Mouse (Mus musculus) adrenal gland, postnatal 14 days (tissue): ENCODE results near the gene Cngb1. TPM values are rescaled to one million over a fixed set of nuclear protein-coding genes. Genes with fewer than 3 reads are reported as not detected.

ENCODE experiments used
- DNase-seq: peaks from one replicate; pipeline ENCODE4 v3.0.0; 2021; ENCODE audit warnings: mixed read lengths
- total RNA-seq: library from RNA; stranded (reverse); gene quantifications from 2 replicates; pipeline ENCODE4 v1.2.3, GENCODE M21; 2021

The Cngb1 gene
- total RNA-seq, 1 experiment from 2014 or later = 1.0 TPM

DNA sequence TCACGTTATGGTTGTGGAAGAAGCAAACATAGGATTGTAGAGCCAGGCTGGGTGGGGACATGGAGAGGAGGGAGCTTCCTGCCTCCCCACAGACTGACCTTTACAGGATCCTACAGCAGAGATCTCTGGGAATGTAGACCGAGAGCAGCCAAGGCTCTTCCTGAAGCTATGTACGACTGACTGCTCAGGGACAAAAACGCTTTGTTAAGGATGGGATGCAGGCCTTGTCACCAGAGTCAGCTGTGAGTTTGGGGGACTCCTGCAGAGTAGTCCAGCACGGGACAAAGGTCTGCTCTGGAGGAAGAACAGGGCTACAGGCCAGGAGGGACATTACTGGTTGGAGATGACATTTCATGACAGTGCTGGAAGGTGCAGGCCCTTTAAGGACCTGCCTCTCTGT is 18.3 kb upstream of the Cngb1 start:
- no peak for DNase-seq

DNA sequence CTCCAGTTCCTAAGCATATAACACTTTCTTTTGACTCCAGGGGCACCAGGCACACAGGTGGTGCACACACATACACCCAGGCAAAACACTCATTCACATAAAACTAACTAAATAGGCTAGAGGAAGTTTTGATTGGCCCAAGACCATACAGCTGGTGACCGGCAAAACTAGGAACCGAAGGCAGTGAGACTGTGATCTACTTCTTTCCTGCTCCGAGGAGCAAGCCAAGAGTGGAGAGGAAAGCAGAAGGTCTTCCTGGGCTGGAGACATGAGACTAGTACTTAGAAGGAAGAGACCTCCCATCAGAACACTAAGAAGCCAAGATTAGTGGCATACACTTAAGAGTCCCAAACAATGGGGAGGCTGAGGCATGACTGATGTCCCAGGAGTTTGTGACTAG is 16.8 kb upstream of the Cngb1 start:
- no peak for DNase-seq

DNA sequence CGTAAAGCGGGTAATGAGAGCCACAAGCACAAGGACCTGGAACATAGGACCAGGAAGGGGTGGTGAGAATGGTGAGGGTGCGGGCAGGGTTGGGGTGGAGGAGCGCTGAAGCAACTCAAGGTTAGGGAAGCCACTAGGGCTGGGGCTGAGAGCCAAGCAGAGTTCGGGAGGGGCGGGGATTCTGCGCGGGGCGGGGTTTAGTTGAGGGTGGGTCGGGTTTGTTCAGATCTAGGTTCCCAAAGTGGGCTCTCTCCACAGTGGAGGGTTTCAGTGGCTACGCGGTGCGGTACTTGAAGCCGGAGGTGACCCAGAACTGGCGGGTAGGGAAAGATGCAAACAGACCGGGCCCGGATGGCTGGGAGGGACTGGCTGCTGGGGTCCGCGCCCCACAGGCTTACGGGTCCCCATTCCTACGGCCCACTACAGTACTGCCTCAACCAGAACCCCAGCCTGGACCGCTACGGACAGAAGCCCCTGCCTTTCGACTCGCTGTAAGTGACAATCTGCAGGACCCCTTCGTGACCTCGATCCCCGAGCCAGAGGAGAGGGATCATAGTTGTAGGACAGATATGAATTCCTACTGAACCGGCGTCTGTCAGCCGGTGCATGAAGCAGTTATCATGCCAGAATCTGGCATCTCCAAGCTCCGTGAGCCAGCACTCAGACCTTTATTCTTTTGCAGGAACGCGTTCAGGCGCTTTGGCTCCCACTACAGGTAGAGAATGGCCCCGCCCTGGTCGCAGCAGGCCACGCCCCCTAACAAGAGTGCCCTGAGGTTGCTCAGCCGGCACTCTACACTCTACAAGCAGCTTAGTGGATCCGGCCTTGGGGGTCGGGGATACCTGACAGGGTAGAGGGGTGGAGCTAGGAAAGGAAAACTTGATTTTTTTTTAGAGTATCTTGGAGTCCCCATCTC is 14.1 kb upstream of the Cngb1 start:
- peak; percentile 78 for DNase-seq

DNA sequence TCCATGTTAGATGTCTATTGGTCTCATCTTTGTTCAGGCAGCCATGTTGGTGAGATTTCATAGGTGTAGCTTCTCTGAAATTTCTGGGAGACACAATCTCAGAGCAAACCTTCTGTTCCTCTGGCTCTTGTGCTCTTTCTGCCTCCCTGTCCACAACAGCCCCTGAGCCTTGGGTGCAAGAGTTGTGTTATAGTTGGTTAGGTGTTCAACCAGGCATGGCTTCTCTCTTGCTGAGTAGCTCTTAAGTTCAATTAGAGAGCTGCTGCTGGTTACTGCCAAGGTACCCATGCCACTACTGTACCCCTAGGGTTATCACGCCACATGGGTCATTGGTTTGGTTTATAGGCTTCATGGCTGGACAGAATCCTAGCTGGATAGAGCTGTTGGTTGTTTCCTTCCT is 9.0 kb upstream of the Cngb1 start:
- DNase-seq = no peak

DNA sequence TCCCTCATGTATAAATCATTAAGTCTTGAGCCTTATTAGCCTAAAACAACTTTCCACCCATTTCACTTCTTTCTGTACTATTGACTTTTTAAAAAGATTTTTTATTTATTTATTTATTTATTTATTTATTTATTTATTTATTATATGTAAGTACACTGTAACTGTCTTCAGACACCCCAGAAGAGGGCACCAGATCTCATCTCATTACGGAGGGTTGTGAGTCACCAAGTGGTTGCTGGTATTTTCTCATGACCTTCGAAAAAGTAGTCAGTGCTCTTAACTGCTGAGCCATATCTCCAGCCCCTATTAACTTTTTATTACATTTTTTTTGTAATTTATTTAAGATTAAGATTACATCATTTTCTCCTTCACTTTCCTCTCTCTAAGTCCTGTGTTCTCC is 8.3 kb upstream of the Cngb1 start:
- peak; percentile 64 for DNase-seq

DNA sequence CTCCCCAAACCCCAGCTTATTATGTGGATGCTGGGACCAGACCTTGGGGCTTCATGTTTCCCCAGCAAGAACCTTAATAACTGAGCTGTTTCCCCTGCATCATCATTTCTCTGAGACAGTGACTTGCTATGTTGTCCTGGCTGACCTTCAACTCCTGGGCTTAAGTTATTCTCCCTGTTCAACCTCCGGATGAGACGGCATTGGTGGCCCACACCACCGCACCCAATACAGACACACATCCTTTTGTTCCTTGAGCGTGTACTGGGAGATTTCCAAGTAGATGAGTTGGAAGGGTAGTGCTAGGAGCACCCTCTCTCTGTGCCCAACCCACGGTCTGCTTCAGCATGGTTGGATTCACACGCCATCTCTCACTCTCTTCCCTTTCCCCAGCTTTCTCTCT is 7.5 kb upstream of the Cngb1 start:
- DNase-seq = no peak

DNA sequence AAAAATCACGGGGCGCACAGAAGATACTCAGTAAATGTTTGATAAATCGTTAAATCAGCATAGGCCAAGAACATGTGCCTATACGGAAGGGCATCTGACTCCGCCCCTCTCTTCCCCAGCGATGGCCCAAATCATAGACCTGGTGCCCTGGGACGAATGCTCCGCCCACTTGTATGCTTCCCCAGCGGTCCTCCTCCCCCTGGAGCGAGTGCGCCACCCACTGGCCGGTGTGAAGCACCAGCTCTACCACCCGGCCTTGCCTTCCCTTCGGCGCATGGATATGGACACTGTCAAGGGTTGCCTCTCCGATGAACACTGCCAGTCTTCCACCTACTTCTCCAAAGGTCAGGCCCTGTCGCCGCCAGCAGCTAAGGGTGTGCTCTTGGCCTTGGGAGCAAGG is 6.5 kb upstream of the Cngb1 start:
- peak; percentile 86 for DNase-seq

DNA sequence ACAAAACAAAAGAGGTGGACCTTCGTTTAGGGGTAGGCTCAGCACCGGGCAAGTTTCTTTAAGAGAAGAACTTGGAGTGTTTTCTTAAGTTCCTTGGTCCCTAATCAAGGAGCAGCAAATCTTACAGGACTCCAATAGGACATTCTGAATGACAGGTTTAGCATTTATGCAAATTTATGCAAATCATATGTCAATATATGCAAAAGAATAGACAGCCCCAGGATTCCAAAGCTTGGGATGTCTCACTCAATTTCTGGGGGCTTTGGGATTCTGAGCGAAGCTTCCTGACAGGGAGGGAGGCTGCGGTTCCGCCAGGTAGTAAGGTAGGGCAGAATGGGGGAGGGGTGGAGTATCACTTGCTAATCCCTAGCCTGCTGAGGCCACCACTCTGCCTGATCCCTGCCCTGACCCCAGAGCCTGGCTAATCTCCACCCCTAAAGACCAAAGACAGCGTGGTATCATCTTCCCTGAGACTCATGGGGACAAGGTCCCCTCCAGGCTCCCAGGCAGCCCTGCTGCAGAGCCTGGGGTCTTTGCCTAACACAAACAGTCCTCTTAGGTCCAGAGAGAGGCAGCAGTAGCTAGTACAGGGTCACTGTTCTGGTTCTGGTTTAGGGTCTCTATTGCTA is 4.1 kb upstream of the Cngb1 start, which contains the start of gene Tepp:
Gene Tepp (plus strand): TSS at position 225 of the 629 bp plus-strand sequence.
- DNase-seq = no peak

DNA sequence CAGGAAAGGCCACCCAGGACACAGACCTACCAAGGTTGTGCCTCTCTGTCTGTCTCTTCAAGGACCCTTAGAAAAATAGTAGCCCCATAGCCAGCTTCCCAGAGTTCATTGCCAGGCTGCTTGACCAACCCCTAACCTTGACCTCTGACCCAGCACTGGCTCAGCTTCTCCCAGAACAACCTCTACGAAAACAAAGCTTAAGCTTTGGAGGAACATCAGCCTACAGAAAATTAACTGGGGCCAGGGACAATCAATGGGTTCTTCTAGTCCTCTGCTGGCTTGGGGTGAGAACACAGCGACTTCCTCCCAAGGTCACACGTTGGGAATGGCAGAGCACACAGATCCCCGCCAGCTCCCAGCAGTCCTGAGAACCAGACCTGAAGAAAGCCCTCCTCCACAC is 859 bp downstream of the Cngb1 start:
- DNase-seq = no peak

DNA sequence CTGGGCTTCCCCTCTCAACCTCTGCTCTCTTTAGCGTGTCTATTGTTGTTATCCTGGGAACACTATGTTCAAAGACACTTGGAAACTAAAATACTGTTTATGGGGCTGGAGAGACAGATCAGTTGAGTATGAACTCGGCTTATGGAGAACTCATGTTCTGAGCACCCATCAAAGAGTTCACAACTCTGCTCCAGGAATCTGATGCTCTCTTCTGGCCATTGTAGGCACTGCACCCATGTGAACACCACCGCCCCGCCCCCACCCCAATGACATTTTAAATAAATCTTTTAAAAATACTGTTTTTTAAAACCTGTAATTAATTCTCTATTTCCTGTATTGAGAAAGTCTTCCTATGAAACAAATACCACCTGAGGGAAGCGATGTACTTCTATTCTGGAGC is 4.0 kb downstream of the Cngb1 start:
- peak; percentile 65 for DNase-seq

DNA sequence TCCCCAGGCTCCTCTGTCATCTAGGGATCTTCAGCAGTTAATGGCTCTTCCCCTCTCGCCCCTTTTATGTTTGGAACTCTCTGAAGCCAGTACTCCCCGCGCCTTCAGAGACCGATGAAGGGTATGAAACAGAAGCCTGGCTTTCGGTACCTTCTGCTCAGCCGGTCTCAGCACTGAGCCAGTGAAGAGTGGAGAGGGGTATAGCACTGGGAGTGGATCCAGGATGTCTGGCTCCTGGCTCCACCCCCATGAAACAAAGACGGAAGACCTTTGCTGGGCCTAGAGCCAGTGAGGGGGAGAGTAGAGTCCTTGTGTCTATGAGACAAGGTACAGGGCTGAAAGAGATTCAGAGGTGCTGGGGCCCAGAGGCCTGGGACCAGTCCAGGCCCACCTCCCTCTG is 12.5 kb downstream of the Cngb1 start:
- peak; percentile 51 for DNase-seq

DNA sequence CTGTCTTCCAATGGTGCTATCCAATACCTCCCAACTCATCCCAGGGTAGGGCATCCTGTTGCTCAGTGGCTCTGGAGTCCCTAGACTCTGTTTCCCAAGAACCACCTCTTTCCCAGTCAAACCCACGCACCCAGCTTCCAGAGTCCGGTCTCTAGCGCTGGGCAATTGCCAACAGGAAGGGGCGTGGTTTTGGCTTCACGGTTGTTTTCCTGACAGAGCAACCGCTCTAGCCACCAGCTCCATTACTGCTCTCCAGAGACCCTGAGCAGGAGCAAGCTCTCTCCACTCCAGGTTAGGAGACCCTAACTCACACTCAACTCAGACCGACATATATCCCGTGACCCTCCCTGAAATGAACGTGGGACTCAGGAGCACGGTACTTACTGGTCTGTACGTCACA is 13.2 kb downstream of the Cngb1 start:
- peak; percentile 85 for DNase-seq

DNA sequence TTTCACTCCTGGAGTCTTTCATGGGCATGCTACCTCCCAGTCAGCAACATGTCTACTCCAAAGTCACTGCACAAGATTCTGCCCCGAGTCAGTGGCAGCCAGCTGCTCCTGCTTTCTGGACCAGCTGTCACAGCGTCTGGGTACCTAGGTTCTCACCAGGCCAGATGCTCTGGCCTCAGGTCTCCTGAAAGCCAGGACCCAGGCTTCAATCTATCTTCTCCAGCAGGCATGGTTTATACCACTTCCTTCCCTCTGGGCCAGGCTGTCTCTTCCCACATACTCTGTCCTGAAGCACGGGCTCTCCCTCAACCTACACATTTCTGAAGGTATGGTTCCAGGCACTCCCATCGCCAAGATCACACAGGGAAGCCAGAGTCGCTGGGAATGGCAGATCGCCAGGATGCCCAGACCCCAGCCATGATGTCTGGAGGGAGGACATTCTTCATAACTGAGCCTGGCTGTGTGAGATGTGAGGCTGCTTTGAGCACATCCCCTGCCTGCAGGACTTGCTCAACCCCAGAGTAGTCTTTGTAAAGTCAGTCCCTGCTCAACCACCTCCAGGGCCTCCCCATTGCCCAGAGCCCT is 17.2 kb downstream of the Cngb1 start:
- no peak for DNase-seq

DNA sequence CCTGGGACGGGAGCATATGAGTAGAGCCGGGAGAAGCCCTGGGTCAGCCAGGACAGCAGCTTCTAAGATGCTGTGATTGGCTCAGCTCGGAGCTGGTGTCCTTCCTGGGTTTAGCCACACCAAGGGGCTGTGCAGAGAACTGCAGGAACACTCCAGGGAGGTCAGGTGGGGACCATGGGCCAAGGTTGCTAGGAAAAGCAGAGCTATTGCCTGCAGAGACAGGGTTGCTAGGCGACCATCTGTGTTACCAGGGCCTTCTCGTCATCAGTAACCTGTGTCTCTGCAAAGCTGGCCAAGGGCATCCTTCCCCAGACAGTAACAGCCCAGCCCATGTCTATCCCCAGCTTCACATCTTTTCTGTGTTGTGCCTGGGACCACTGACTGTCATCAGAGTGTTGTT is 24.9 kb downstream of the Cngb1 start:
- peak; percentile 40 for DNase-seq

DNA sequence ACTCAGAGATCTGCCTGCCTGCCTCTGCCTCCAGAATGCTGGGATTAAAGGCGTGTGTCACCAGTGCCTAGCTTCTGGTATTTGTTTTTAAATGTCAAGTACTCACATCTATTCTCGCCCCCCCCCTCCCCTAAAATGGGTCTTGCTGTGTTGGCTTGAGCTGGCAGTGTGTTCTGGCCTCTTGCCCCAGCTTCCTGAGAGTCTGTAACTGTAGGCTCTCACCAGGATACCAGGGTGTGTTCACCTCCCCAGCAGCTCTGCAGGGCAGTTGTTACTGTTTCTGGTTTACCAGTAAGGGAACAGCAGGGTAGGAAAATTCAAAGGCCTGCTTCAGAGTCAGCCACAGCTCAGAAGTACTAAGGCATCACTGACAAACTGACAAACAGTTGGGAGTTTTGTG is 33.5 kb downstream of the Cngb1 start:
- peak; percentile 58 for DNase-seq

DNA sequence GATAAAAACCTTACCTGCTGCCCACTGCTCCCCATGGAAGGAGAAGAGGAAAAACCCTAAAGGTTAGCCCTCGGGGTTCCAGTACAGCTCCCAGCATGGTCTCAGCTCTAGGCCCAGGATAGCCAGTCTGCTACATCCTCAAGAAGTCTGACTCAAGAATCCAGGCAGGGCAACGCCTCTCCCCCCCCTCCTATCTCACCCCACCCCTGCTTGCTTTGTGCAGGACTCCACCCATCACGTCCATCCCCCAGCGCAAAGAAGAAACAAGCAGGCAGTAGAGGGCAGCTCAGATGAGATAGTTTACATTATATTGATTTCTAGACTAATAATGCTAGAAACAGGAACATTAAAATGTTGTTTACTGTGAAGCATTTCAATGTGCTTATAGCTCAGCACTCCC is 34.5 kb downstream of the Cngb1 start:
- DNase-seq = no peak

DNA sequence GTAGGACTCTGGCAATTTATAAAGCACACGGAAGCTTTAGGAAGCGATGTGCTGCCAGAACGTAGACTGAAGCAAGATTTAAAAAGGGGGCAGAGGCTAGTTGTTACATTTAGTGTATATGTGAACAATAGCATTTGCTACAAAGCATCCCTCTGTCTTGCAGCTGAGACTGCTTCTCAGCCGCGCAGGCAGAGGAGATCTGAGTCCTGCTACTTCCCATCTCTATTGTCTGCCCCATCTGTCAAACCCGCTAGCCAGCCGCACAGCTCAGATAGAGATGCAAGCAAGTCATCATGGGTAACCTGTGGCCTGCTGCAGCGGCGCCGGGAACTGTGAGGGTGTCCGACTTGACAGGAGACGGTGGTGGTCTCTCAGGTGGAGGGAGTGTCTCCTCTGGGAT is 35.9 kb downstream of the Cngb1 start:
- DNase-seq = no peak

DNA sequence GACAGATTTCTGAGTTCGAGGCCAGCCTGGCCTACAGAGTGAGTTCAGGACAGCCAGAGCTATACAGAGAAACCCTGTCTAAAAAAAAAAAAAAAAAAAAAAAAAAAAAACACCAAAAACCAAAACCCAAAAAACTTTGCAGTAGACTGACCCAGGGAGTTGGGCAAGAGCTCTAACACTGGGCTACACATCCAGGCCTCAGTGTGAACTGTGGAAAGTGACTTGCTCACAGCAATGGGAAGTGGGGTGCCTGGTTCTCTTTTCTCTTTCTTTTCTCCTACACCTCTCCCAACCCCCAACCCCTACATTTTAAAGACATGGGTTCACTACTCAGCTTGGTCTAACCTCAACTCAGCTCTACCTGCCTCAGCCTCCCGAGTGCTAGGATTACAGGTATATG is 44.2 kb downstream of the Cngb1 start:
- DNase-seq = no peak

DNA sequence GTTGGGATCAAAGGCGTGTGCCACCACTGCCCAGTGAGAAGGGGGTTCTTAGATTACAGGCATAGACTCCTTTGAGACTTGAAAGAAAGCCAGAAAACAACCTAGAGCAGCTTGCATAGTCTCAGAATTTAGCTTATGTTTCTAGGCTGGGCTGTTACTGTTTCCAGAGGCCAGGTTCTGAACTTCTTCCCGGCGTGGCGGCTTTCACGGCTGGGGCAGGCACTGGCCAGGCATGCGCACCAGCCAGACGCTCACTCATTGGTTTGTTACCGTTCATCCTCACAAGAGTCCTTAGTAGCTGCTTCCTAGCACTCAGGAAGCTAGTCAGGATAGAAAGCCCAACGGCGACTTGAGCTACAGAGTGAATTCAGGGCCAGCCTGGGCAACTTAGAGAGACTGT is 50.8 kb downstream of the Cngb1 start:
- no peak for DNase-seq

DNA sequence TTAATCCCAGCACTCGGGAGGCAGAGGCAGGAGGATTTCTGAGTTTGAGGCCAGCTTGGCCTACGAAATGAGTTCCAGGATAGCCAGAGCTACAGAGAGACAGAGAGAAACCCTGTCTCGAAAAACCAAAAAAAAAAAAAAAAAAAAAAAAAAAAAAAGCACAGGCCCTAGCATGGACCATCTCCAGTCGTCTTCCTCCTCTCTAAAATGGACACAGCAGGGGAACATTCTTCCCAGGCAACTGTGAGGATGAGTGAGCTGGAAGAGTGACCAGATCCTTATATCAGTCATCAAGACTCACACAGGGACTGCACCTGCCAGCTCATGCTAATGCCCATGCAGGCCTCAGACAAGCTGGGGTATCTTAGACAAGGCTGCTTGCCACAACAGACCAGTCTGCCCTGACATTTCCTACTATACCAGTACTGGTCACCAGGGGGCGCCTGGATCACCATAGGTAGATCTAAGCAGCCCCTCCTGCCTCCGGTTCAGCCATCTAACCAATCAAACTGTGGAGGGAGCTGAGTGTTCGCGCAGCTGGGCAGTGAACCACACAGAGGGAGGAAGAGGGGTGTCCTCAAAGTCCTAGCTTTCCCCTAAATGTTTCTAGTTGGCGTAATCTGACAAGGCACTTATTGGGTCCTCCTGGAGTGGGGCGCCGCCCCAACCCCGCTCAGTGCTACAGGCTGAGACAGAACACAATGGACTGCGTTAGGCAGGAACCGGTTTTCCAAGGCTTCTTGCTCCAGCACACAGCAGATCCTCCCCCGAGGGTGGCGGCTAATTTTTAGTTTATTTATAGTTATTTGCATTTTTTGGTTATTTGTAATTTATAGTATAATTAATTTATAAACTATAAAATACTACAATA is 51.6 kb downstream of the Cngb1 start:
- peak; percentile 98 for DNase-seq

DNA sequence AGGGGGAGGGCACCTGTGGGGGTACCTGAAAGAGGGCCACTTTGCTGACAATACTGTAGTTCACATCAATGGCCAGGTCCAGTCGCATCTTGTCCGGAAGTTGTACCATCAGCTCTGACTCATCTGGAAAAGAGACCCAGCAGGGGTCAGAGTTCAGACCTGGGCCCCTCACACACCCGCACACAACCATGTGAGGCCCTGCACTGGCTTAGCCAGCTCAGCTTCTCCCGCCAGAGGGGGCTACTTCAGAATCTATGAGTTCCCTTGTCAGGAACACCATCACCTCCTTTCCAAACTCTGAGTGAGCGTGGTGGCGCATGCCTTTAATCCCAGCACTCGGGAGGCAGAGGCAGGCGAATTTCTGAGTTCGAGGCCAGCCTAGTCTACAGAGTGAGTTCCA is 54.3 kb downstream of the Cngb1 start:
- no peak for DNase-seq

DNA sequence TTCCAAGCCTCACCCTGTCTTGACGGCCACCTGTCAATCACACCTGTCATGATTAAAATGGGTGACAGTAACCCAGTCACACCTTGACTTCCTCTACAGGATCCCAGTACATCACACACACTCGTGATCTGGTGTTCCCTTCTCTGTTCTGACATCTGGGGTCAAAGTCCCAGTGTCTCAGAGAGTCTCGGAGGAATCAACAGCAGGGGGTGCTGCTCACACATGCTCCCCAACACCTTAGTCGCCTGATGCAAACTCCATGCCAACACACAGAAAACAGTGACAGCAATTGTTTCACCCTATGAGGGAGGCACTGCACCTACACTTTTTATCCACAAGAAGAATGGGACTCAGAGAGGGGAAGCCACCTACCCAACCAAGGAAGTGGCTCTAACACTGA is 56.5 kb downstream of the Cngb1 start:
- no peak for DNase-seq

DNA sequence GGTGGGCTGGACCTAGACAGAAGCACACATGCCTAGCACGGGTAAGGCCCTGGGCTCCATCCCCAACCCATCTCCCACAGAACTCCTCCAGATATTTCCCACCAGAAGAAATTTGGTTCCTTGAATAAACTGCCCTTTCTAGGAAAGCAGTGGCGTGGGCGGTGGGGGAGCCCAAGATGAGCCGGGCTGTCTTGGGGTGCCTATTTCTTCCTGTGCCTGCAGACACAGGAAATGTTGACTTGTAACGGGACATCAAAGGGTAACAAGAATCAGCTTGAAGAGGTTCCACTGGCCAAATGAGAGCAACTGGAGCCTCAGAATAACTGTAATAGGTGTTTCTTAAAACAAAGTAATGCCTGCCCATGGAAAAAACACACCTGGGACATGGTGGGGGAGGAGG is 59.1 kb downstream of the Cngb1 start:
- DNase-seq = no peak
